Mouse (Mus musculus) lung, postnatal 0 days (tissue): ENCODE results near the gene Rhob.

Source experiments
- CTCF ChIP-seq: IDR thresholded peaks from 2 replicates; pipeline ENCODE4 v1.5.1; 2016; ENCODE audit warnings: antibody characterized with exemption, mild to moderate bottlenecking
- EP300 ChIP-seq: IDR thresholded peaks from 2 replicates; pipeline ENCODE4 v1.6.1; 2016; ENCODE audit warnings: antibody characterized with exemption, mild to moderate bottlenecking, control low read depth

- no peak for TF ChIP-seq CTCF
- TF ChIP-seq EP300 = no peak
Observed at GRCm38 (mm10) chr12:8545066-8545610, 45.3 kb upstream of the Rhob start.
